Mouse (Mus musculus) Patski (cell line): Measurements from ENCODE around the gene Nhej1. TPM values are rescaled to one million over a fixed set of nuclear protein-coding genes. Genes with fewer than 3 reads are reported as not detected.

ENCODE experiments used
- ATAC-seq: fragments of 100-300 bp; one replicate; pipeline ENCODE4 v1.8.0; 2021
- CTCF ChIA-PET: fragments of 350-600 bp; sonication (Branson Sonifier 250); formaldehyde crosslinking; loops from one replicate; lab custom pipeline; 2022; ENCODE audit warnings: inconsistent platforms; lab: Charles Lee
- POLR2A ChIA-PET: fragments of 350-600 bp; sonication (Branson Sonifier 250); formaldehyde crosslinking; loops from one replicate; lab custom pipeline; 2022; ENCODE audit warnings: antibody characterized with exemption, inconsistent platforms; lab: Charles Lee
- DNase-seq: peaks from one replicate; pipeline ENCODE4 v3.0.0-alpha.2; 2011; ENCODE audit warnings: low read depth, low spot score
- H3K27me3 ChIP-seq: fragments of 371-371 bp; one replicate; pipeline ENCODE4 v1.5.1; 2021
- CTCF ChIP-seq: fragments of 100-300 bp; IDR thresholded peaks from one replicate; pipeline ENCODE4 v1.5.1; 2021
- in situ Hi-C: fragments of 300-500 bp; cut with MboI; formaldehyde crosslinking; loops from 3 replicates; pipeline ENCODE4 v1.11.1; 2018; ENCODE audit warnings: low pct_unique_long_range_greater_than_20kb, mixed read lengths
- polyA plus RNA-seq: library from polyadenylated mRNA; unstranded; gene quantifications from one replicate; pipeline ENCODE4 v1.2.3, GENCODE M21; 2021

Nhej1 gene
- polyA plus RNA-seq, 1 experiment from 2014 or later: 7.0 TPM

DNA sequence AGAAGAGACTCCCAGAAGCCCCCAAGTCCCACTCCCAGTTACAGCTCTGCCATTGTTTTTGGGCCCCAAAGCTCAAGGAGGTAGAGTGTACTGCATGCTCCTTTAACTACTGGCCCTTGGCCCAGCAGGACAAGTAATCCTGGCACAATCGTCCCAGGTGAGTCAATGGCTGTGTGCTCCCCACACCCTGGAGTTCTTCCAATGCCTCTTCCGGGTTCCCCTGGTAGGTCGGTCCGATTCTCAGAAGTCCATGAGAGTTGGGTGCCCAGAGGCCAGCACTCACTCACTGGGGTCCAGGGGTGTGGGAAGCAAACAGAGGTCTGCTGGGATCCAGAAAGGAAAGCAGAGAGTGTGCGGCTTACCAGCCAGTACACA, 162.2 kb downstream of the Nhej1 start:
- ATAC-seq: no peak
- ChIA-PET POLR2A (no interaction called here), CTCF (interaction anchor here (0.8 kb wide), 1 partner anchor 89 kb away, joined by 3 read pairs; no protein-coding TSS in a partner anchor)
- no peak for TF ChIP-seq CTCF
- peaks cover 18% of the 10 kb centered on the region for H3K27me3 ChIP-seq
- in situ Hi-C loops: no loop called here
- no peak for DNase-seq

DNA sequence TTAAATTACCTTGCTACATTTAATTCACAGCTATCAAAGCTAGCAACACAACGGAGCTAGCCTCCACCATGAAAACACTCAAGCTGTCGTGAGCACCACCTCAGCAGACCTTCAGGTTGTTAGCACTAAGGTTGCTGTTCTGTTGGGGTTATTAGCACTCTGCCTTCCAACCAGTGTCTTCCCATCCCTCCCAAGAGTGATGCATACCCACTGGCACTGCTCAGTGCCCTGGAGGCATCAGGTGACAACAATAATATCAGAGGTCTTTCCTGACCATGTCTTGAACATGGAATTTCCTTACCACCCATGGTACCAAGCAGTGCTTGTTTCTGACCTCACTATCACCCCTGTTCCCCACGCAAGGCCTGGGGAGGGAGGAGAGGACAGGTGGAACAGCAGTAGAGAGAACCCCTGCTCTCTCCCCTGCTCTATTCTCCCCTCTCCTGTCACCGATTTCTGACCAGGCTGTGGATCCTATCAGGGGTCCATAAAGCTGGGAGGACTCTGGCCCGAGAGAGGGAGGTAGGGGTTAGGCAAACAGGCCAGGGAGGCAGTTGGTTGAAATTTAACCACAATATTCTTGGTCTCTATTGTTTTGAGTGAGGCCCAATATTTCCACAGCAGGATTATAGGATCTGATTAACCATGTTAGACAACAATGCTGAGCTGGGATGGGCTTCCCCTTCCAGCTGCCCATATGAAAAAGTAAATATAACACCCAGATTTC, 162.7 kb downstream of the Nhej1 start:
- peaks cover 21% of the 10 kb centered on the region for H3K27me3 ChIP-seq
- ChIA-PET POLR2A (no interaction called here), CTCF (interaction anchor here (0.8 kb wide), 1 partner anchor 89 kb away, joined by 3 read pairs; no protein-coding TSS in a partner anchor)
- no peak for ATAC-seq
- no peak for TF ChIP-seq CTCF
- in situ Hi-C loops: no loop called here
- DNase-seq: no peak

DNA sequence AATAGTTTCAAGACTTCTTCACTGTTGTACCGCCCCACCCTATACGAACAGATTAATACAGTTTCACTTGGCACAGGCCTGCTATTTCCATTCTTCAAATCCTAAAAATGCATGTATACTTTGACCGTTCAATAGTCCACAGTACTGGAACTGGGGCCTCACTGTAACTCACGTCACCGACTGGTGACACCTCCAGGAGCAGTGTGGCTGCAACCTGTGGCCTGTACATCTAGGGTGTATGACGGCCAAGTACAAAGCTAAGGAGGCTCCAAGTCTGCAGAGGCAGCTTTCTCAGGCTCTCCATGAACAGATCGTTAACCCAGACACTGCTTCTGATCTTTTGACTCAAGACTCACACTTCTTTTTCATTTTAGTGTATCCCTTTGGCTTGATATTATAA, 163.3 kb downstream of the Nhej1 start:
- in situ Hi-C loops: no loop called here
- ChIA-PET CTCF (no interaction called here), POLR2A (no interaction called here)

DNA sequence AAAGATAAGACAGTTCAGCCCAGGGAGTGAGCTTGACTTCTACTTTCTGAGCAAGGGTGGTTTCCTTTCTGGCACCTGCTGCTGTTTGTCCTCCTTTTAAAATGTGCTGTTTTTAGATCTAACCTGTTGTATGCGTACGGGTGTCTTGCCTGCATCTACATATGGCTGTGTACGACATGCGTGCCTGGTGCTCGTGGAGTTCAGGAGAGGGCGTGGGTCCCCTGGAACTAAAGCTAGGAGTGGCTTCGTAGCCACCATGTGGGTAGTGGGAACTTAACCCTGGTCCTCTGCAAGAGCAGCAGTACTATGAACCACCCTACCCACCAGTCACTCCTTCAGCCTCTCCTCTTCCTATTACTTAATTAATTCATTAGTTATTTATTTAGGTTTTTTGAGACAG, 164.9 kb downstream of the Nhej1 start:
- H3K27me3 ChIP-seq: peaks cover 28% of the 10 kb centered on the region
- no peak for ATAC-seq
- no peak for TF ChIP-seq CTCF
- ChIA-PET CTCF (interaction anchor here (1.6 kb wide), 1 partner anchor 82 kb away, joined by 3 read pairs; no protein-coding TSS in a partner anchor), POLR2A (no interaction called here)
- no peak for DNase-seq
- in situ Hi-C loops: no loop called here

More for the DNA sequence above, 163.3 kb downstream of the Nhej1 start:
- no peak for TF ChIP-seq CTCF
- DNase-seq: no peak
- ATAC-seq: no peak
- H3K27me3 ChIP-seq: peaks cover 24% of the 10 kb centered on the region

DNA sequence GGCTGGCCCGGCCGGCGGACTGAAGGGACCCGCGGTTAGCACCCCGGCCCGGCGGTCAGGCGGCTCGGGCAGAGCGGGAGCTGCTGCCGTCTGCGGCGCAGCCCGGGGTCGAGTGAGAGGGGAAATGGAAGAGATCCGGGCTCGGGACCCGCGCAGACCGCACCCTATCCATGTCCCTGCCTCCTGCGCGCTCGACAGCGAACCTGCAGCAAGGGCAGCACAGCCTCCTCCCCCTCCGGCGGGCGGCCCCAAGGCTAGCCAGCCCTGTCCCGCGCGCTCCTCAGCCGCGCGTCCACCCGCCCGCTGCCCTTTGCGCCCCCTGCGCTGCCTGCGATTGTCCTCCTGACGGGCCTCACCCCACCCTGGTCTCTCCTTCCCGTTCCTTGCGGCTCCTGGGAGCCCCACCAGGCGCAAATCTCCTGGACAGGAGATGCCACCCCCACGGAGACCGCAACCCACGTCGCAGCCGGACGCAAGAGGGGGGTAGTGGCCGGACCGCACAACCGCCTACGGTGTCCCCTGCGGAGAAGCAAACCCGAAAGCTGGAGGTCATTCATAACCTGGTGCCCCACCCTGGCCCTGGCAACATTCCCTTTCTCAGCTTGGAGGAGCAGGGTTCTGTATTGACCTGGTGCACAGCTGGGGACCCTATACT, 173.3 kb downstream of the Nhej1 start, which contains the start of gene Ihh:
Gene Ihh, minus strand, starts transcription at position 117 of the 655 bp plus-strand sequence.
- CTCF ChIA-PET: no interaction called here
- POLR2A ChIA-PET: no interaction called here
- TF ChIP-seq CTCF: no peak
- ATAC-seq: no peak
- in situ Hi-C loops: no loop called here
- DNase-seq: no peak
- peaks cover 71% of the 10 kb centered on the region for H3K27me3 ChIP-seq

DNA sequence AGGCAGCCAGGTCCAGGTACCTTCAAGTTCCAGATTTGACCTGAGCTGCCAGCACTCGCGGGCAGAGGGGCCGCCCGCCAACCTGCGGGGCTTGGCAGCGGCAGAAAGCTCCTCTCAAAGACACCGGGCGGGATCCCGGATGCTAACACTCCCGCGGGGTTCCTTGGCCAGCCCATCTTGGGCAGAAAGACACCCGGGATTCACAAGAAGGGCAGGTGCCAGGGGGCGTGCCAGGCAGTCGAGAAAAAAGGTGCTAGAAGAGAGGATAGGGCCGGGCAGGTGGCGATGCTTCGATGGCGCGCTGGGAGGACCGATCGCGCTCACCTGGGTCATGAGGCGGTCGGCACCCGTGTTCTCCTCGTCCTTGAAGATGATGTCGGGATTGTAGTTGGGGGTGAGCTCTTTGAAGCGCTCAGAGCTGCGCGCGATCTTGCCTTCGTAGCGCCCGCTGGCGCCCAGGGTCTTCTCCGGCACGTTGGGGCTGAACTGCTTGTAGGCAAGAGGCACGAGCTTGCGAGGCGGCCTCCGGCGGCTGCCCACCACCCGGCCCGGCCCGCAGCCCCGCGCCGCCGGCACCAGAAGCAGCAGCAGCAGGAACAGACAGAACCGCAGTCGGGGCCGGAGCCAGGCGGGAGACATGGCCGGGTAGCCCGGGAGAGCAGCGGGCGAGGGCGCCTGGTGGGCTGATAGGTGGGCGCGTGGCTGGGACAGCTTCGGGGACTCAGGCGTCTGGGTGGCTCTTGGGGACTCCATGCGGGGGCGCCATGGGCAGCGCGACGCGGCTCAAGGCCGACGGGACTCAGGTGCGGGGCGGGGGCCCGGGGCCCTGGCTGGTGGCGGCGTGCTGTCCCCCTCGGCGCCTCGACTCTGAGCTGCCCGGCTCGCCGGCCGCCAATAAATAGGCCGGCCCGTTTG, 174.2 kb downstream of the Nhej1 start:
- no peak for TF ChIP-seq CTCF
- in situ Hi-C loops: no loop called here
- ATAC-seq (no peak), DNase-seq (no peak)
- ChIA-PET POLR2A (no interaction called here), CTCF (interaction anchor here (1.0 kb wide), 1 partner anchor 101 kb away, joined by 3 read pairs; no protein-coding TSS in a partner anchor)
- peaks cover 80% of the 10 kb centered on the region for H3K27me3 ChIP-seq

DNA sequence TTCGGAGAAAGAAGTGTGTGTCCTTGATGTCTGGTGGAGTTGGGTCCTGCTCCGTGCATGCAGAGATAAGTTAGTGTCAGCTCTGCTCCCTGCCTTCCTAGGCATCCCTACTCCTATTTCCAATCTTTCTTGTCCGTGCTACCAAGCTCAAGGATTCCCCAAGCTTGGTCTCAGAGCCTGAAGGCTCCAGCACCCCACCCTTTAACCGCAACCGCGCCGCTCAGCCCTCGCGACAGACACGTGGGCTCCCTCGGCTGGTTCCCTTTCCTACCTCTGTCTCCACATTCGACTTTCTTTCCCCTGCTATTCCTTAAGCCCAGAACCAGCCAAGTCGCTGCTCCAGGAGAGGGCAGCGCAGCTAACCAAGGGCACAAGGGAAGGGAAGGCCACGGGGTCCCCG, 174.9 kb downstream of the Nhej1 start:
- no peak for DNase-seq
- no peak for ATAC-seq

DNA sequence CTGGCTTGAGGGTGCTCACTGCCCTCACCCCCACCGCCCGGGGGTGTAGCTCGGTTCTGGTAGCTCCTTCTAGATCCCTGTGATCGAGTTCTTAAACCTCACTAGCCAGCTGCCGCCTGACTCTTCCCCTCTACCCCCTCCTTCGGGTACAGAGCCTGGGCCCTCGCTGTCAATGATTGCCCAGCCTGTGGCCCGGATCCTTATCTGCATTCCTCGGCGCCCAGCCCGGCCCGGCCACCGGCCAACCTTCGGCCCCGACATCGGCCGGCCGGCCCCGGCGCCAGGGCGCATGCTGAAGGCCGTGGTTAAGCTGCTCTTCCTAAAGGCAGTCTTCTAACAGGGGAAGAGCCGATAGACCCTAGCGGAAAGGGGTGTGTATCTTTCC, 175.3 kb downstream of the Nhej1 start:
- TF ChIP-seq CTCF: no peak
- ChIA-PET CTCF (interaction anchor here (0.9 to 1.7 kb wide), 5 partner anchors 13 to 304 kb away, joined by 3 to 6 read pairs (median 3); no protein-coding TSS in a partner anchor), POLR2A (no interaction called here)
- DNase-seq: no peak
- in situ Hi-C loops: loop anchor here (5.0 to 10.0 kb wide), 2 partner anchors 68 to 315 kb away; partner anchors contain the start of gene Ptprn
- ATAC-seq: peak; percentile 48
- H3K27me3 ChIP-seq: peaks cover 81% of the 10 kb centered on the region

More for the DNA sequence above, 174.9 kb downstream of the Nhej1 start:
- peaks cover 82% of the 10 kb centered on the region for H3K27me3 ChIP-seq
- CTCF ChIA-PET: interaction anchor here (0.9 to 1.7 kb wide), 3 partner anchors 23 to 102 kb away, joined by 3 read pairs; no protein-coding TSS in a partner anchor
- in situ Hi-C loops: no loop called here
- no peak for TF ChIP-seq CTCF
- POLR2A ChIA-PET: no interaction called here

DNA sequence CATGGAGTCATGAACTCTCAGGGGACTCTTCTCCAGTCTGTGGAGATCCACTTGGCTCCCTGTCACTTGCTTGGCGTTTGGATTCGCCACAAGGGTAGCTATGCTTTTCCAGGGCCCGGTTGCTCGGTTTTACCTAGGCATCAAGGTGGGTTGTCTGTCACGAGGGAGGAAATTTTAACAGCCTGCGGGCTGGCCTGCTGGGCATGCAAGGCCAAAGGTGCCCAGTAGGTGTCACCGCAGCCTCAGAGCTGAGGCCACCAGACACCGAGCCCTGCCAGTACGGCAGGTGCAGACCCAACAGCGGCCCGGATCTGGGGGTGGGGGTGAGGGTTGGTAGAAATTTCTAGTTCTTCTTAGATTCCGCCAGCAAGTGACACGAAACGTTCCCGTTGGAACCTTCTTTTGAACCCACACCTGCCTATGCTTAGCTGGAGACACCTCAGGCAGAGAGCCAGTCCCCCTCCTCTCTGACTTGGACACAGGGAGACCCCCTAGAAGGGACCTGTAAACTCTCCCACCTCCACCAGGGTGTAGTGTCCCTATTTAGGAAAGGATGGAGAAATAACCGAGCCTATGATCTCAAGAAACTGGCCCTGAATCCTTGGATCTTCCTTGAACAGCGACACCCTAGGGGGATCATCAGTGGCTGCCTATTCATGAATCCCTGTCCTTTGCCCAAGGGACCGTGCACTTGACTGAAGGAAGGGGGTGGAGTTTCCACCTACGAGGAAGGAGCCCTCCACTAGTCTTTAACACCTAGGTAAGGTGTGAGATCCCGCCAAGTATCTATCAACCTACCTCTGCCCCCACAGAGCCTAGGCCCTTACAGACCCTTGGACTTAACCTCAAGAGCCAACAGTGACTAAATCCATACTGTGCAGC, 176.0 kb downstream of the Nhej1 start:
- in situ Hi-C loops: loop anchor here (5.0 to 10.0 kb wide), 2 partner anchors 68 to 316 kb away; partner anchors contain the start of gene Ptprn
- ATAC-seq: no peak
- no peak for DNase-seq
- POLR2A ChIA-PET: no interaction called here
- CTCF ChIA-PET: interaction anchor here (0.8 to 1.7 kb wide), 8 partner anchors 12 to 305 kb away, joined by 3 to 6 read pairs (median 3); no protein-coding TSS in a partner anchor
- no peak for TF ChIP-seq CTCF
- peaks cover 83% of the 10 kb centered on the region for H3K27me3 ChIP-seq
